Mouse (Mus musculus): Measurements from ENCODE around the gene 9430015G10Rik. TPM values are rescaled to one million over a fixed set of nuclear protein-coding genes. Genes with fewer than 3 reads are reported as not detected.

The 9430015G10Rik gene
- polyA plus RNA-seq, 1 experiment from 2014 or later: 44.0 TPM

GRCm38 (mm10) chr4:156108606-156109546, 906 bp upstream of the 9430015G10Rik start:
- Histone ChIP-seq H3K4me3 (ENCODE audit: low read depth, low read length) (peak overlapping the region; percentile 81), H3K9ac (ENCODE audit: low read depth, low read length) (peak overlapping the region; percentile 42), H3K27ac (ENCODE audit: low read depth, low read length) (peak overlapping the region; percentile 58), H3K4me2 (replicated peaks; ENCODE audit: low read depth, low read length) (peak overlapping the region; percentile 43), H3K9me3 (ENCODE audit: control insufficient read depth, low read length) (no peaks in the 10 kb centered on the region), H3K27me3 (ENCODE audit: control insufficient read depth, insufficient read depth, low read length) (no peaks in the 10 kb centered on the region), H3K36me3 (ENCODE audit: control insufficient read depth, insufficient read depth, low read length) (no peaks in the 10 kb centered on the region), H3K4me1 (replicated peaks; ENCODE audit: control insufficient read depth, insufficient read depth, low read length) (no peaks in the 10 kb centered on the region)
- DNase-seq (ENCODE audit: low spot score) (peak; percentile 71), ATAC-seq (ENCODE audit: low FRiP score) (peak; percentile 58)
- WGBS: 31% methylated on average over 13 of the region's 13 CpGs

GRCm38 (mm10) chr4:156124077-156124476, 14.3 kb downstream of the 9430015G10Rik start:
- WGBS: 97% methylated on average over 7 of the region's 7 CpGs
- ATAC-seq (ENCODE audit: low FRiP score) (no peak), DNase-seq (ENCODE audit: low spot score) (no peak)
- Histone ChIP-seq H3K4me1 (replicated peaks; ENCODE audit: control insufficient read depth, insufficient read depth, low read length) (no peaks in the 10 kb centered on the region), H3K9me3 (ENCODE audit: control insufficient read depth, low read length) (no peaks in the 10 kb centered on the region), H3K4me3 (ENCODE audit: low read depth, low read length) (no peak overlapping the region), H3K4me2 (replicated peaks; ENCODE audit: low read depth, low read length) (no peak overlapping the region), H3K27ac (ENCODE audit: low read depth, low read length) (no peak overlapping the region), H3K36me3 (ENCODE audit: control insufficient read depth, insufficient read depth, low read length) (peaks cover 15% of the 10 kb centered on the region; the same call in 1 of the 2 replicates), H3K9ac (ENCODE audit: low read depth, low read length) (no peak overlapping the region), H3K27me3 (ENCODE audit: control insufficient read depth, insufficient read depth, low read length) (no peaks in the 10 kb centered on the region)

DNA sequence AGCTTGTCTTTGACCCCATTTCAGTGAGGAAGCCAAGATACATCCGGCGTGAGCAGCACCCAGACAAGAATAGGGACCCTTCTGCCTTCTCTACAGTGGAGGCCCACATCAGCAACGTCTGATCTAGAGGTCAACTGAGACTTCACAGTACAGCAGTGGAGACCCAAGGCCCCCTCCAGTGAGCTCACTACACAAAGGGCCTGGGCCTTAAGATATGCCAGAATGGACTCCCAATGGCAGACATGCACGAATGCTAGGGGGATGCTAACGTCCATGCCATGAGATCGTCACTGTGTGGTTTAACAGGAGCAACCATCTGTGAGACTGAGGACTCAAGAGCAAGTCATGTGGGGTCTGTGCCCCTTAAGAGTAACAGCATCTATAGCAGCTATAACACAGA, 15.6 kb downstream of the 9430015G10Rik start:
- no peak overlapping the region for H3K4me2 ChIP-seq (replicated peaks; ENCODE audit: low read depth, low read length)
- no peak for DNase-seq (ENCODE audit: low spot score)
- ATAC-seq (ENCODE audit: low FRiP score): no peak
- no peaks in the 10 kb centered on the region for H3K4me1 ChIP-seq (replicated peaks; ENCODE audit: control insufficient read depth, insufficient read depth, low read length)
- H3K9ac ChIP-seq (ENCODE audit: low read depth, low read length): no peak overlapping the region
- no peaks in the 10 kb centered on the region for H3K9me3 ChIP-seq (ENCODE audit: control insufficient read depth, low read length)
- no peak overlapping the region for H3K27ac ChIP-seq (ENCODE audit: low read depth, low read length)
- no peak overlapping the region for H3K4me3 ChIP-seq (ENCODE audit: low read depth, low read length)
- H3K36me3 ChIP-seq (ENCODE audit: control insufficient read depth, insufficient read depth, low read length): peaks cover 12% of the 10 kb centered on the region; the same call in 1 of the 2 replicates
- 91% methylated on average over 6 of the region's 6 CpGs for WGBS
- no peaks in the 10 kb centered on the region for H3K27me3 ChIP-seq (ENCODE audit: control insufficient read depth, insufficient read depth, low read length)

DNA sequence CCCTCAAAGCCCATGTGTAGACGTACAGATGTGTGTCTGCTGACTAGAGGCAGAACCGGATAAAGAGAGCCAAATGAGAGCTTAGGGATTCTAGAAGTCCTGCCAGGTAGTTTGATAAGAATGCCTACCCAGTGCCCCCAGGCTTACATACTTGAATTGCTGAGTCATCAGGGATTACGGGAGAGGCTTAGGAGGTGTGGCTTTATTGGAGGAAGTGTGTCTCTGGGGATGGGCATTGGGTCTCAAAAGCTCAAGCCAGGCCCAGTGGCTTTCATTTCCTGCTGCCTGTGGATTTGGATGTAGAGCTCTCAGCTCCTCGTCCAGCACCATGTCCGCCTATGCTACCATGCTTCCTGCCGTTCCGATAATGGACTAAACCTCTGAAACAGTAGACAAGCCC, 17.1 kb downstream of the 9430015G10Rik start:
- ATAC-seq (ENCODE audit: low FRiP score) (no peak), DNase-seq (ENCODE audit: low spot score) (no peak)
- no peak overlapping the region for H3K27ac ChIP-seq (ENCODE audit: low read depth, low read length)
- peaks cover 7% of the 10 kb centered on the region; the same call in 1 of the 2 replicates for H3K36me3 ChIP-seq (ENCODE audit: control insufficient read depth, insufficient read depth, low read length)
- 95% methylated on average over 7 of the region's 7 CpGs for WGBS
- no peaks in the 10 kb centered on the region for H3K9me3 ChIP-seq (ENCODE audit: control insufficient read depth, low read length)
- H3K4me1 ChIP-seq (replicated peaks; ENCODE audit: control insufficient read depth, insufficient read depth, low read length): no peaks in the 10 kb centered on the region
- no peak overlapping the region for H3K9ac ChIP-seq (ENCODE audit: low read depth, low read length)
- no peak overlapping the region for H3K4me3 ChIP-seq (ENCODE audit: low read depth, low read length)
- H3K27me3 ChIP-seq (ENCODE audit: control insufficient read depth, insufficient read depth, low read length): no peaks in the 10 kb centered on the region
- H3K4me2 ChIP-seq (replicated peaks; ENCODE audit: low read depth, low read length): no peak overlapping the region

GRCm38 (mm10) chr4:156128746-156129145, 19.0 kb downstream of the 9430015G10Rik start:
- Histone ChIP-seq H3K4me3 (ENCODE audit: low read depth, low read length) (no peak overlapping the region), H3K27me3 (ENCODE audit: control insufficient read depth, insufficient read depth, low read length) (no peaks in the 10 kb centered on the region), H3K9ac (ENCODE audit: low read depth, low read length) (no peak overlapping the region), H3K4me2 (replicated peaks; ENCODE audit: low read depth, low read length) (no peak overlapping the region), H3K27ac (ENCODE audit: low read depth, low read length) (no peak overlapping the region), H3K4me1 (replicated peaks; ENCODE audit: control insufficient read depth, insufficient read depth, low read length) (no peaks in the 10 kb centered on the region), H3K36me3 (ENCODE audit: control insufficient read depth, insufficient read depth, low read length) (peaks cover 7% of the 10 kb centered on the region; the same call in 1 of the 2 replicates), H3K9me3 (ENCODE audit: control insufficient read depth, low read length) (no peaks in the 10 kb centered on the region)
- WGBS: 90% methylated on average over 5 of the region's 5 CpGs
- DNase-seq (ENCODE audit: low spot score) (no peak), ATAC-seq (ENCODE audit: low FRiP score) (no peak)

GRCm38 (mm10) chr4:156130436-156130835, 20.7 kb downstream of the 9430015G10Rik start, which contains the start of gene Rnf223:
TSS of gene Rnf223 (plus strand) at chr4:156130513.
- Histone ChIP-seq H3K4me2 (replicated peaks; ENCODE audit: low read depth, low read length) (no peak within 1 kb of the TSS), H3K4me1 (replicated peaks; ENCODE audit: control insufficient read depth, insufficient read depth, low read length) (no peaks in the 10 kb centered on the region), H3K36me3 (ENCODE audit: control insufficient read depth, insufficient read depth, low read length) (peaks cover 5% of the 10 kb centered on the region; the same call in 1 of the 2 replicates), H3K4me3 (ENCODE audit: low read depth, low read length) (no peak within 1 kb of the TSS), H3K27ac (ENCODE audit: low read depth, low read length) (no peak within 1 kb of the TSS), H3K9me3 (ENCODE audit: control insufficient read depth, low read length) (no peaks in the 10 kb centered on the region), H3K9ac (ENCODE audit: low read depth, low read length) (no peak within 1 kb of the TSS), H3K27me3 (ENCODE audit: control insufficient read depth, insufficient read depth, low read length) (no peaks in the 10 kb centered on the region)
- ATAC-seq (ENCODE audit: low FRiP score): no peak
- WGBS: 84% methylated on average over 15 of the region's 15 CpGs
- no peak for DNase-seq (ENCODE audit: low spot score)

GRCm38 (mm10) chr4:156130940-156131339, 21.2 kb downstream of the 9430015G10Rik start:
- WGBS: 87% methylated on average over 10 of the region's 10 CpGs
- no peak overlapping the region for H3K27ac ChIP-seq (ENCODE audit: low read depth, low read length)
- H3K9me3 ChIP-seq (ENCODE audit: control insufficient read depth, low read length): no peaks in the 10 kb centered on the region
- H3K4me2 ChIP-seq (replicated peaks; ENCODE audit: low read depth, low read length): no peak overlapping the region
- DNase-seq (ENCODE audit: low spot score) (no peak), ATAC-seq (ENCODE audit: low FRiP score) (no peak)
- H3K9ac ChIP-seq (ENCODE audit: low read depth, low read length): no peak overlapping the region
- no peaks in the 10 kb centered on the region for H3K4me1 ChIP-seq (replicated peaks; ENCODE audit: control insufficient read depth, insufficient read depth, low read length)
- H3K27me3 ChIP-seq (ENCODE audit: control insufficient read depth, insufficient read depth, low read length): no peaks in the 10 kb centered on the region
- peaks cover under 1% of the 10 kb centered on the region; the same call in 1 of the 2 replicates for H3K36me3 ChIP-seq (ENCODE audit: control insufficient read depth, insufficient read depth, low read length)
- no peak overlapping the region for H3K4me3 ChIP-seq (ENCODE audit: low read depth, low read length)

DNA sequence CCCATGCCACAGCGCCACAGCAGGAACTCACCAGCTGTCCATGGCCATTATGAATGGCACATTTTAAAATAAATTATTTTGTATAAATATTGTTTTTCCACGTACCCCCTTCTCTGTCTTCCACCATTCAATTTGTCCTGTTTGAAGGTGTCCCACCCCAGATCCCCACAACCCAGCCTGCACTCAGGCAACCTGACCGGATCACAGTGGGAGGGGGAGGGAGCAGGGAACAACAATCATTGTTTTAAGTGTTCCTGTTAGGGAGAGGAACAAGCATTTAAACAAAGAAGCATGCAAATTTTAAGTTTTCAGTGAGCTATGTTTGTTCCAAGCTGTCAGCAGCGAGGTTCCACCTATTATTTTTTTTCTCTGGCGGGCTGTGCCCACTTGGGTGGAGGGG, 23.6 kb downstream of the 9430015G10Rik start:
- H3K27me3 ChIP-seq (ENCODE audit: control insufficient read depth, insufficient read depth, low read length): no peaks in the 10 kb centered on the region
- H3K9ac ChIP-seq (ENCODE audit: low read depth, low read length): no peak overlapping the region
- no peaks in the 10 kb centered on the region for H3K36me3 ChIP-seq (ENCODE audit: control insufficient read depth, insufficient read depth, low read length)
- ATAC-seq (ENCODE audit: low FRiP score) (no peak), DNase-seq (ENCODE audit: low spot score) (no peak)
- no peak overlapping the region for H3K27ac ChIP-seq (ENCODE audit: low read depth, low read length)
- H3K4me2 ChIP-seq (replicated peaks; ENCODE audit: low read depth, low read length): no peak overlapping the region
- no peaks in the 10 kb centered on the region for H3K9me3 ChIP-seq (ENCODE audit: control insufficient read depth, low read length)
- H3K4me3 ChIP-seq (ENCODE audit: low read depth, low read length): no peak overlapping the region
- no peaks in the 10 kb centered on the region for H3K4me1 ChIP-seq (replicated peaks; ENCODE audit: control insufficient read depth, insufficient read depth, low read length)
- 68% methylated on average over 5 of the region's 5 CpGs for WGBS
